In the genomic region with DNA sequence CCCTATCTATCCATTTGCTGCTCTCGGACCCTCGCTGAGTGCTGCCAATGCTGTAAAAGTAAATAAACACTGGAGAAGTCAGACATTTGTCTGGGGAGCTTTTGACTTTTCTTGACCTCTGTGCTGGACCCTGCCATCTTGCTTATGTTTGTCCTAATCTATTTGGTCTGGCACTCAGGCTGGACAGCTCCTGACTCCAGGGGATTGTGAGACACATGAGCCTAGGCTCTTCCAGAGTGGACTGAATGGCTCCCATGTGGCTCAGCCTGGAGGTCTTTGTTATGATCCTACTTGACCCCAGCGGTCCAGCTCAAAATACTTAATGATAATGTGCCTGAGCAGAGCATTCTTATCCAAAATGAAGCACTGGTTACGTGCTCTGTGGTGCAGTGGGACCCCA, we compare ENCODE assay signal across 19 mouse cellular contexts.
DNase-seq lines count a peak whose midpoint lies in the region; ATAC-seq and TF ChIP-seq lines count a peak whose summit lies in the region.
"Had no signal": no experiment of that assay in that cellular context is flagged by ENCODE, and none has a peak within 500 bp of the region (broad histone marks: within the 10 kb centered on the region; RNA-seq: fewer than 3 reads in every experiment).

No protein-coding gene starts in this region.

- H3K9ac ChIP-seq in hindbrain, embryonic 14.5 days: no peak overlapping the region
- H3K9ac ChIP-seq in lung, embryonic 14.5 days: no peak overlapping the region
- H3K9ac ChIP-seq in midbrain, postnatal 0 days (replicated peaks; ENCODE audit: low read length, poor library complexity, severe bottlenecking): no peak overlapping the region
- H3K9ac ChIP-seq: forebrain, embryonic 15.5 days; heart, embryonic 12.5 days had no signal

- 60% methylated on average over 4 of the region's 4 CpGs for WGBS in hindbrain, embryonic 10.5 days
- WGBS in hindbrain, embryonic 14.5 days: 74% methylated on average over 4 of the region's 4 CpGs
- WGBS in lung, embryonic 14.5 days: 15% methylated on average over 4 of the region's 4 CpGs
- WGBS in embryonic facial prominence, embryonic 10.5 days: 21% methylated on average over 4 of the region's 4 CpGs
- WGBS in midbrain, postnatal 0 days: 71% methylated on average over 4 of the region's 4 CpGs

- no peak overlapping the region for H3K27ac ChIP-seq in hindbrain, embryonic 10.5 days
- H3K27ac ChIP-seq in hindbrain, embryonic 14.5 days: no peak overlapping the region
- H3K27ac ChIP-seq in lung, embryonic 14.5 days (ENCODE audit: low read depth): no peak overlapping the region
- H3K27ac ChIP-seq in embryonic facial prominence, embryonic 10.5 days (replicated peaks): no peak overlapping the region
- no peak overlapping the region for H3K27ac ChIP-seq in midbrain, postnatal 0 days (ENCODE audit: low read depth, low read length)
- H3K27ac ChIP-seq: forebrain, embryonic 15.5 days; heart, adult 2 months had no signal

- ATAC-seq in hindbrain, embryonic 14.5 days (ENCODE audit: low FRiP score): no peak
- no peak for ATAC-seq in lung, embryonic 14.5 days (ENCODE audit: insufficient read depth)
- ATAC-seq in midbrain, postnatal 0 days (ENCODE audit: low FRiP score): no peak
- ATAC-seq: activated CD4-positive, CD25-positive, alpha-beta regulatory T cell, adult 4 months; forebrain, embryonic 15.5 days; hindbrain, embryonic 16.5 days; Patski had no signal

- no peak overlapping the region for H3K4me2 ChIP-seq in hindbrain, embryonic 14.5 days (replicated peaks)
- no peak overlapping the region for H3K4me2 ChIP-seq in lung, embryonic 14.5 days
- no peak overlapping the region for H3K4me2 ChIP-seq in midbrain, postnatal 0 days (ENCODE audit: low read depth, low read length, poor library complexity, severe bottlenecking)
- H3K4me2 ChIP-seq: forebrain, embryonic 15.5 days; heart, embryonic 12.5 days had no signal

- no peak overlapping the region for H3K4me3 ChIP-seq in hindbrain, embryonic 10.5 days
- H3K4me3 ChIP-seq in hindbrain, embryonic 14.5 days (replicated peaks; ENCODE audit: low read length): no peak overlapping the region
- no peak overlapping the region for H3K4me3 ChIP-seq in lung, embryonic 14.5 days (ENCODE audit: low read depth, low read length)
- no peak overlapping the region for H3K4me3 ChIP-seq in embryonic facial prominence, embryonic 10.5 days
- H3K4me3 ChIP-seq in midbrain, postnatal 0 days (ENCODE audit: low read depth, low read length): no peak overlapping the region
- H3K4me3 ChIP-seq: forebrain, embryonic 15.5 days; heart, adult 2 months; heart, embryonic 12.5 days had no signal

- H3K36me3 ChIP-seq in hindbrain, embryonic 10.5 days: no peaks in the 10 kb centered on the region
- no peaks in the 10 kb centered on the region for H3K36me3 ChIP-seq in hindbrain, embryonic 14.5 days (replicated peaks; ENCODE audit: control insufficient read depth, insufficient read depth)
- no peaks in the 10 kb centered on the region for H3K36me3 ChIP-seq in lung, embryonic 14.5 days (ENCODE audit: insufficient read depth)
- no peaks in the 10 kb centered on the region for H3K36me3 ChIP-seq in embryonic facial prominence, embryonic 10.5 days (replicated peaks)
- no peaks in the 10 kb centered on the region for H3K36me3 ChIP-seq in midbrain, postnatal 0 days (ENCODE audit: insufficient read depth, low read length)
- H3K36me3 ChIP-seq: forebrain, embryonic 15.5 days; heart, embryonic 12.5 days had no signal

- H3K27me3 ChIP-seq in hindbrain, embryonic 10.5 days (ENCODE audit: insufficient read depth, poor library complexity, severe bottlenecking): no peaks in the 10 kb centered on the region
- no peaks in the 10 kb centered on the region for H3K27me3 ChIP-seq in hindbrain, embryonic 14.5 days (ENCODE audit: control insufficient read depth, insufficient read depth, low read length)
- no peaks in the 10 kb centered on the region for H3K27me3 ChIP-seq in lung, embryonic 14.5 days (ENCODE audit: insufficient read depth, low read length)
- no peaks in the 10 kb centered on the region for H3K27me3 ChIP-seq in embryonic facial prominence, embryonic 10.5 days (replicated peaks; ENCODE audit: low read depth, poor library complexity, severe bottlenecking)
- no peaks in the 10 kb centered on the region for H3K27me3 ChIP-seq in midbrain, postnatal 0 days (ENCODE audit: insufficient read depth, low read length)
- H3K27me3 ChIP-seq: forebrain, embryonic 15.5 days; heart, embryonic 12.5 days had no signal

- TF ChIP-seq CTCF in lung, embryonic 14.5 days (IDR thresholded peaks at IDR 0.05; ENCODE audit: low read depth): no peak
- TF ChIP-seq CTCF in midbrain, postnatal 0 days (IDR thresholded peaks at IDR 0.05): no peak

- DNase-seq in hindbrain, embryonic 10.5 days (ENCODE audit: low spot score): peak; percentile 15
- no peak for DNase-seq in hindbrain, embryonic 14.5 days (ENCODE audit: low spot score)
- peak; percentile 8 for DNase-seq in lung, embryonic 14.5 days
- no peak for DNase-seq in lung, adult 18-20 months
- peak; percentile 30 for DNase-seq in embryonic facial prominence, embryonic 10.5 days (ENCODE audit: low spot score)
- no peak for DNase-seq in frontal cortex, postnatal 14 days (ENCODE audit: low spot score in 2 of 2)
- no peak for DNase-seq in midbrain, postnatal 0 days (ENCODE audit: low spot score)
- DNase-seq: adrenal gland, adult 2 months; adrenal gland, postnatal 25 days; cerebellum, adult 18-20 months; cerebellum, adult 9-11 months; cerebellum, postnatal 36 days; gastrocnemius, postnatal 10 days; heart, adult 2 months had no signal

- 0 out of 2 replicates have a peak, but pooled peaks cover 3% of the 10 kb centered on the region for H3K4me1 ChIP-seq in hindbrain, embryonic 10.5 days (replicated peaks)
- no peaks in the 10 kb centered on the region for H3K4me1 ChIP-seq in hindbrain, embryonic 14.5 days (replicated peaks; ENCODE audit: control insufficient read depth, insufficient read depth, low read length)
- no peaks in the 10 kb centered on the region for H3K4me1 ChIP-seq in lung, embryonic 14.5 days (ENCODE audit: insufficient read depth)
- H3K4me1 ChIP-seq in embryonic facial prominence, embryonic 10.5 days: 0 out of 2 replicates have a peak, but pooled peaks cover 5% of the 10 kb centered on the region
- H3K4me1 ChIP-seq in midbrain, postnatal 0 days (ENCODE audit: insufficient read depth, low read length): no peaks in the 10 kb centered on the region
- H3K4me1 ChIP-seq: forebrain, embryonic 15.5 days; heart, embryonic 12.5 days had no signal

- H3K9me3 ChIP-seq in hindbrain, embryonic 10.5 days: 0 out of 2 replicates have a peak, but pooled peaks cover 5% of the 10 kb centered on the region
- peaks cover 6% of the 10 kb centered on the region; the same call in 1 of the 2 replicates for H3K9me3 ChIP-seq in hindbrain, embryonic 14.5 days (ENCODE audit: control insufficient read depth, low read length)
- H3K9me3 ChIP-seq in lung, embryonic 14.5 days (ENCODE audit: low read depth, low read length): 0 out of 2 replicates have a peak, but pooled peaks cover 2% of the 10 kb centered on the region
- peaks cover 8% of the 10 kb centered on the region for H3K9me3 ChIP-seq in embryonic facial prominence, embryonic 10.5 days
- H3K9me3 ChIP-seq in midbrain, postnatal 0 days (ENCODE audit: low read length): no peaks in the 10 kb centered on the region
- H3K9me3 ChIP-seq: forebrain, embryonic 15.5 days had no signal

Comparison
In these comparisons a context has a peak if more than half of its experiments do, and no peak if none do; other contexts are left out.
1. DNase-seq: peak in hindbrain, embryonic 10.5 days (single experiment), lung, embryonic 14.5 days (single experiment) and embryonic facial prominence, embryonic 10.5 days (single experiment); none in hindbrain, embryonic 14.5 days (single experiment), lung, adult 18-20 months (0 of 2), frontal cortex, postnatal 14 days (0 of 2) and midbrain, postnatal 0 days (single experiment).